Mouse (Mus musculus): Measurements from ENCODE around the gene Vps39.

- no peak for TF ChIP-seq USF1 (IDR thresholded peaks at IDR 0.05; ENCODE audit: low read depth, low read length)
- no peak for TF ChIP-seq TBP (conservative IDR thresholded peaks at IDR 0.05; ENCODE audit: low read depth, low read length)
- TF ChIP-seq CTCF (conservative IDR thresholded peaks at IDR 0.05 in 1 of 2, IDR thresholded peaks at IDR 0.05 in 1 of 2; ENCODE audit: low read depth in 2 of 2, low read length in 2 of 2) = no peak
Observed at GRCm38 (mm10) chr2:120313976-120314375, 39.0 kb downstream of the Vps39 start, which contains the start of gene Pla2g4f.

All from CH12.LX (cell line).